Mouse (Mus musculus): ENCODE results near the gene Spn. TPM values are rescaled to one million over a fixed set of nuclear protein-coding genes. Genes with fewer than 3 reads are reported as not detected.
"Not testable (repeated sequence)": the region's sequence is repeated elsewhere in the genome, so short reads cannot be mapped to it uniquely, and the experiment has no call there.

Gene Spn
- total and polyA plus RNA-seq, 3 experiments, result 52.8 to 251 (median 90.2) TPM

DNA sequence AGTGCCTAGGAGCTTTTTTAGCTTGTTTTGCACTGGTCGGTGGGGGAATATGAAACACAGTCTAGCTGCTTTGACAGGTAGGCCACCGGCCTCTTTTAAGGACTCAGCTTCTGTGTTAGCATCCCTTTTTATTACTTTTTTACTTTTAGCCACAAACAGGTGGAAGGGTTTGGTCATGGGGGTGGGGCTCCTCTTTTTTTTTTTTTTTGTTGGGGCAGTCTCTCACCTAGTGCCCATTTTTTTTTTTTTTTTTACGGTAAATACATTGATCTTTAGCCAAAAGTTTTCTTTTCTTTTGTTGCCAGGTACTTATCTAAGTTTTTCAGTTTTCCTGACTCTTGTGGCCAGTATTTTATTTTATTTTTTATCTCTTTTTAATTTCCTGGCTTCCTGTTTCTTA is 49.5 kb downstream of the Spn start:
- H3K4me3 ChIP-seq (ENCODE audit: low read depth, low read length), result no peak overlapping the region
- no peak for ATAC-seq (ENCODE audit: extremely low read depth, insufficient number of reproducible peaks, low FRiP score, poor library complexity, severe bottlenecking)
- peaks cover 67% of the 10 kb centered on the region for H3K4me1 ChIP-seq (ENCODE audit: insufficient read depth, low read depth, low read length)
- H3K36me3 ChIP-seq (replicated peaks), result peaks cover 12% of the 10 kb centered on the region
- no peak for TF ChIP-seq CTCF (IDR thresholded peaks at IDR 0.05; ENCODE audit: low read depth, low read length)
- TF ChIP-seq GATA2 (IDR thresholded peaks at IDR 0.05; ENCODE audit: borderline replicate concordance, low read depth, low read length), result no peak
- TF ChIP-seq GATA1 (IDR thresholded peaks at IDR 0.05; ENCODE audit: borderline replicate concordance, low read length), result no peak
- no peak for TF ChIP-seq TAL1 (conservative IDR thresholded peaks at IDR 0.05; ENCODE audit: low read depth, low read length)
- no peak for TF ChIP-seq POLR2AphosphoS5 (IDR thresholded peaks at IDR 0.05; ENCODE audit: insufficient replicate concordance, low read depth, low read length)
- DNase-seq (ENCODE audit: low spot score), result no peak
- H3K27me3 ChIP-seq (ENCODE audit: insufficient read depth, low read length), result no peaks in the 10 kb centered on the region
- no peaks in the 10 kb centered on the region for H3K9me3 ChIP-seq (replicated peaks)

DNA sequence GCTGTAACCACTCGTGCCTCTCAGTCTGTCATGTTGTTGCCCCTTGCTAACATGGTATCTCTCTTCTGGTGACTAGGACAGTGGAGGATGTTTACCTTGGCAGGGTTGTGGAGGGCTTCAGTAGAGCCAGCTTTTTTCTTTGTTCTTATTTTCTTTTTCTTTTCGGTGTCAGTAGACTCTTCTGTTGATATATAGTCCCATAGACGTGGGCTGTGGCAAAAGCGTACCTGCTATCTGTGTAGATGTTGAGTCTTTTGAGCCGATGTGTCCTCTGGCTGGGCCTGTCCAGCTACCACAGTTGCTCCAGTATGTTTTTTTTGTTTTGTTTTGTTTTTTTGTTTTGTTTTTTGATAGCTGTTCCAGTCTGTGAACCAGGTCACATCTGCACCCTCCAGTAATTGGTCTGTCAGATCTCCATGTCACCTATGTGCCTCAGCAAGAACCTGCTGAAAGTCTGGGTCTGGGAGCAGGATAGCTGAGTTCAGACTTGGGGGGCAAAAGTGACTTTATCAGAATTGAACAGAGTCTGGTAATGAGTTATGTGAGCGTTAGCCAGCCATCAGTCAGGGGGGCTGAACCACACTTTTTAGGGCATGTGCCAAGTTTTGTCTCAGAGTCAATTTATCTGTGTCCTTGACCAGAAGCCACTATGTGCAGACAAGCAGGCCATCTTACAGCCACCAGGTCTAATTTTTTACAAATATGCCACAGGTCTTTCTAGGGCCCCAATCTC is 50.2 kb downstream of the Spn start, which contains the start of gene Zg16:
Gene Zg16, minus strand, starts transcription at position 51 of the 733 bp plus-strand sequence.
- H3K9me3 ChIP-seq (replicated peaks); DNase-seq (ENCODE audit: low spot score): not testable (repeated sequence)

GRCm38 (mm10) chr7:127085751-127086150 is 51.9 kb downstream of the Spn start:
- not testable (repeated sequence) for ATAC-seq (ENCODE audit: extremely low read depth, insufficient number of reproducible peaks, low FRiP score, poor library complexity, severe bottlenecking); H3K4me3 ChIP-seq (ENCODE audit: low read depth, low read length); DNase-seq (ENCODE audit: low spot score); H3K9me3 ChIP-seq (replicated peaks); H3K27me3 ChIP-seq (ENCODE audit: insufficient read depth, low read length); H3K36me3 ChIP-seq (replicated peaks)
- peaks cover 51% of the 10 kb centered on the region for H3K4me1 ChIP-seq (ENCODE audit: insufficient read depth, low read depth, low read length)

More for the DNA sequence above, 50.2 kb downstream of the Spn start, which contains the start of gene Zg16:
- not testable (repeated sequence) for H3K36me3 ChIP-seq (replicated peaks); H3K4me3 ChIP-seq (ENCODE audit: low read depth, low read length); H3K27me3 ChIP-seq (ENCODE audit: insufficient read depth, low read length); ATAC-seq (ENCODE audit: extremely low read depth, insufficient number of reproducible peaks, low FRiP score, poor library complexity, severe bottlenecking)
- peaks cover 63% of the 10 kb centered on the region for H3K4me1 ChIP-seq (ENCODE audit: insufficient read depth, low read depth, low read length)

DNA sequence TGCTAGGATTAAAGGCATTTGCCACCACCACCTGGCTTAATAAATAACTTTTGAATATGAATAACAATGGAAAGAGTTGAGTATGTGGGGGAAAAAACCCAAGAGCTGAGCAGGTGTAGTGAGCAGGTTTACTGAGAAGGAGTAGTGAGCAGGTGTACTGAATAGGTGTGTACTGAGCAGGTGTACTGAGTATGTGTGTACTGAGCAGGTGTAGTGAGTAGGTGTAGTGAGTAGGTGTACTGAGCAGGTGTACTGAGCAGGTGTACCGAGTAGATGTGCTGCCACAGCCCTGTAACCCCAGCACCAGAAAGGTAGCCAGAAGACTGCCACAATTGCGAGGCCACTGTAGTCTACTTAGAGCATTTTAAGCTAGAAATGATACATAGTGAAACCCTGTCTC is 52.8 kb downstream of the Spn start:
- Histone ChIP-seq H3K4me3 (ENCODE audit: low read depth, low read length) (no peak overlapping the region), H3K4me1 (ENCODE audit: insufficient read depth, low read depth, low read length) (peaks cover 41% of the 10 kb centered on the region), H3K36me3 (replicated peaks) (no peaks in the 10 kb centered on the region), H3K27me3 (ENCODE audit: insufficient read depth, low read length) (no peaks in the 10 kb centered on the region), H3K9me3 (replicated peaks) (no peaks in the 10 kb centered on the region)
- TF ChIP-seq CTCF (IDR thresholded peaks at IDR 0.05; ENCODE audit: low read depth, low read length) (no peak), GATA1 (IDR thresholded peaks at IDR 0.05; ENCODE audit: borderline replicate concordance, low read length) (no peak), POLR2AphosphoS5 (IDR thresholded peaks at IDR 0.05; ENCODE audit: insufficient replicate concordance, low read depth, low read length) (no peak), GATA2 (IDR thresholded peaks at IDR 0.05; ENCODE audit: borderline replicate concordance, low read depth, low read length) (no peak), TAL1 (conservative IDR thresholded peaks at IDR 0.05; ENCODE audit: low read depth, low read length) (no peak)
- DNase-seq (ENCODE audit: low spot score), result no peak
- no peak for ATAC-seq (ENCODE audit: extremely low read depth, insufficient number of reproducible peaks, low FRiP score, poor library complexity, severe bottlenecking)

GRCm38 (mm10) chr7:127083689-127084088 is 53.9 kb downstream of the Spn start:
- ATAC-seq (ENCODE audit: extremely low read depth, insufficient number of reproducible peaks, low FRiP score, poor library complexity, severe bottlenecking), result no peak
- no peak for DNase-seq (ENCODE audit: low spot score)

DNA sequence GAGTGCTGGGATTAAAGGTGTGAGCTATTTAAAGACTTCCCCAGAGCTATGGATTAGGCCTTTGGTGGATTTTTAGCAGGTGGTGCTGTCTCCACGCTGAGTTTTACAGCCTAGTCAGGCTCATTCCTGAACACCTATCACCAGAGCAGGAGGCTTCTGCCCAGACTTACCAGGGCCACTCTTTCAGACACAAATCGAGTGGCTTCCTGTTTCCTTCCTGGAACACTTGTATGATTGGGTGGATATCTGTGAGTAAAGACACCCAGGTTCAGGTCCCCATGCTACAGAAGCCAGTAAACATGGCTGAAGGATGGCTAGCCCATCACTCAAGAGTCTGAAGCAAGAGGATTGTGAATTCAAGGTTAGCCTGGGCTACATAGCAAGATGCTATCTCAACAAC is 54.6 kb downstream of the Spn start:
- no peak for ATAC-seq (ENCODE audit: extremely low read depth, insufficient number of reproducible peaks, low FRiP score, poor library complexity, severe bottlenecking)
- Histone ChIP-seq H3K36me3 (replicated peaks) (no peaks in the 10 kb centered on the region), H3K4me1 (ENCODE audit: insufficient read depth, low read depth, low read length) (peaks cover 28% of the 10 kb centered on the region), H3K9me3 (replicated peaks) (no peaks in the 10 kb centered on the region), H3K4me3 (ENCODE audit: low read depth, low read length) (no peak overlapping the region), H3K27me3 (ENCODE audit: insufficient read depth, low read length) (no peaks in the 10 kb centered on the region)
- no peak for DNase-seq (ENCODE audit: low spot score)
- TF ChIP-seq GATA2 (IDR thresholded peaks at IDR 0.05; ENCODE audit: borderline replicate concordance, low read depth, low read length) (no peak), GATA1 (IDR thresholded peaks at IDR 0.05; ENCODE audit: borderline replicate concordance, low read length) (no peak), POLR2AphosphoS5 (IDR thresholded peaks at IDR 0.05; ENCODE audit: insufficient replicate concordance, low read depth, low read length) (no peak), TAL1 (conservative IDR thresholded peaks at IDR 0.05; ENCODE audit: low read depth, low read length) (no peak), CTCF (IDR thresholded peaks at IDR 0.05; ENCODE audit: low read depth, low read length) (no peak)

More at GRCm38 (mm10) chr7:127083689-127084088, 53.9 kb downstream of the Spn start:
- Histone ChIP-seq H3K36me3 (replicated peaks) (no peaks in the 10 kb centered on the region), H3K4me1 (ENCODE audit: insufficient read depth, low read depth, low read length) (peaks cover 30% of the 10 kb centered on the region), H3K9me3 (replicated peaks) (no peaks in the 10 kb centered on the region), H3K27me3 (ENCODE audit: insufficient read depth, low read length) (no peaks in the 10 kb centered on the region), H3K4me3 (ENCODE audit: low read depth, low read length) (no peak overlapping the region)
- TF ChIP-seq POLR2AphosphoS5 (IDR thresholded peaks at IDR 0.05; ENCODE audit: insufficient replicate concordance, low read depth, low read length) (no peak), CTCF (IDR thresholded peaks at IDR 0.05; ENCODE audit: low read depth, low read length) (no peak), GATA2 (IDR thresholded peaks at IDR 0.05; ENCODE audit: borderline replicate concordance, low read depth, low read length) (no peak), GATA1 (IDR thresholded peaks at IDR 0.05; ENCODE audit: borderline replicate concordance, low read length) (no peak), TAL1 (conservative IDR thresholded peaks at IDR 0.05; ENCODE audit: low read depth, low read length) (no peak)

GRCm38 (mm10) chr7:127082271-127082670 is 55.4 kb downstream of the Spn start:
- Histone ChIP-seq H3K4me3 (ENCODE audit: low read depth, low read length) (no peak overlapping the region), H3K36me3 (replicated peaks) (no peaks in the 10 kb centered on the region), H3K9me3 (replicated peaks) (no peaks in the 10 kb centered on the region), H3K4me1 (ENCODE audit: insufficient read depth, low read depth, low read length) (peaks cover 21% of the 10 kb centered on the region), H3K27me3 (ENCODE audit: insufficient read depth, low read length) (no peaks in the 10 kb centered on the region)
- no peak for ATAC-seq (ENCODE audit: extremely low read depth, insufficient number of reproducible peaks, low FRiP score, poor library complexity, severe bottlenecking)
- no peak for TF ChIP-seq POLR2AphosphoS5 (IDR thresholded peaks at IDR 0.05; ENCODE audit: insufficient replicate concordance, low read depth, low read length)
- TF ChIP-seq GATA1 (IDR thresholded peaks at IDR 0.05; ENCODE audit: borderline replicate concordance, low read length), result no peak
- TF ChIP-seq GATA2 (IDR thresholded peaks at IDR 0.05; ENCODE audit: borderline replicate concordance, low read depth, low read length), result no peak
- no peak for TF ChIP-seq TAL1 (conservative IDR thresholded peaks at IDR 0.05; ENCODE audit: low read depth, low read length)
- no peak for TF ChIP-seq CTCF (IDR thresholded peaks at IDR 0.05; ENCODE audit: low read depth, low read length)
- DNase-seq (ENCODE audit: low spot score), result no peak
